Mouse (Mus musculus) intestine, embryonic 16.5 days (tissue): ENCODE measurements around the gene Prrg3. TPM values are rescaled to one million over a fixed set of nuclear protein-coding genes. Genes with fewer than 3 reads are reported as not detected.

Experiments used
- polyA plus RNA-seq: library from polyadenylated mRNA; unstranded; fragments of >200 nt; fragmentation: Nextera tagmentation; extraction: Ambion mirVana; gene quantifications from 2 replicates; pipeline ENCODE4 v1.2.1, GENCODE M21; 2015

Prrg3 gene
- polyA plus RNA-seq, 1 experiment from 2014 or later, result 6.5 TPM

Other genes starting within 250 kb of the Prrg3 start
- gene Vma21, start 146.7 kb upstream of the Prrg3 start, polyA plus RNA-seq, result 43.1 and 44.9 TPM in 2 replicates
- gene Gm1141, start 41.6 kb upstream of the Prrg3 start, polyA plus RNA-seq, result 0.09 TPM in 1 of 2 replicates, not detected in the other
- gene Fate1, start 10.4 kb downstream of the Prrg3 start, polyA plus RNA-seq, result 0.31 TPM in 1 of 2 replicates, not detected in the other
- 0.04 TPM in 1 of 2 replicates, not detected in the other for gene Cnga2, start 29.2 kb downstream of the Prrg3 start, polyA plus RNA-seq